Comparison of ENCODE assay signal across 8 mouse cellular contexts in the genomic region with DNA sequence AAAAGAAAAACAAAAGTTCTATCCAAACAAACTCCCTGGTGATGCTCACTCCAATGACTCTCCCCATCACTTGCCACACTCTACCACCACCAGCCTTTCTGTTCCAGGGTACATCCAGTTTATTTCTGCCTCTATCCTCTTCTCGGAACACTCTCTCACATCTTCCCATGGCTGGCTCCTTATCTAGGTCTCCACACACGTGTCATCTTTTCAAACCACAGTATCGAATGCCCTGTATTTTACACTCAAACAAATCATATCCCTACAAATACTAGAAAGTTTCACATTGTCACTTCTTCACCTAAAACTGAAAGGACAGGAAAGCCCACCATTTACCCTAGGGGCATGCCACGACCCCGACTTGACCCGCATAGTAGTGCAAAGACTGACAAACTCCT. TPM values are rescaled to one million over a fixed set of nuclear protein-coding genes. Genes with fewer than 3 reads are reported as not detected.
A peak's percentile ranks its signal among the peaks of the same experiment; 100 is the strongest.
DNase-seq lines count a peak whose midpoint lies in the region; ATAC-seq and TF ChIP-seq lines count a peak whose summit lies in the region.

No protein-coding gene starts in this region.

- H3K9me3 ChIP-seq in kidney, postnatal 0 days (replicated peaks; ENCODE audit: low read length): no peaks in the 10 kb centered on the region
- H3K9me3 ChIP-seq in hindbrain, embryonic 16.5 days (ENCODE audit: control insufficient read depth, low read length): no peaks in the 10 kb centered on the region
- H3K9me3 ChIP-seq in midbrain, embryonic 15.5 days: no peaks in the 10 kb centered on the region

- DNase-seq in kidney, postnatal 0 days (ENCODE audit: low spot score): no peak
- DNase-seq in kidney, adult 8-10 months: no peak
- DNase-seq in left cerebral cortex, adult 18-20 months (ENCODE audit: low spot score in 2 of 2): no peak
- no peak for DNase-seq in thymus, postnatal 25 days

- peak overlapping the region; percentile 84 for H3K9ac ChIP-seq in kidney, postnatal 0 days (ENCODE audit: low read depth, low read length)
- peak overlapping the region; percentile 94 for H3K9ac ChIP-seq in hindbrain, embryonic 16.5 days (ENCODE audit: low read depth, low read length)
- H3K9ac ChIP-seq in midbrain, embryonic 15.5 days: peak overlapping the region; percentile 88

- H3K4me2 ChIP-seq in kidney, postnatal 0 days (ENCODE audit: low read length): peak overlapping the region; percentile 85
- peak overlapping the region; percentile 56 for H3K4me2 ChIP-seq in hindbrain, embryonic 16.5 days (ENCODE audit: low read length)
- peak overlapping the region; percentile 79 for H3K4me2 ChIP-seq in midbrain, embryonic 15.5 days

- TF ChIP-seq POLR2A in cortical plate, adult 2 months (IDR thresholded peaks at IDR 0.05; ENCODE audit: extremely low read depth, insufficient read depth, low read length): no peak

- peak overlapping the region; percentile 88; the same call in 1 of the 2 replicates for H3K27ac ChIP-seq in kidney, postnatal 0 days
- peak overlapping the region; percentile 68 for H3K27ac ChIP-seq in cortical plate, adult 2 months (ENCODE audit: insufficient read depth, low read length)
- peak overlapping the region; percentile 83 for H3K27ac ChIP-seq in hindbrain, embryonic 16.5 days (ENCODE audit: low read depth, low read length)
- H3K27ac ChIP-seq in midbrain, embryonic 15.5 days: peak overlapping the region; percentile 88

- no peak for TF ChIP-seq CTCF in kidney, postnatal 0 days (IDR thresholded peaks at IDR 0.05; ENCODE audit: low read depth)
- no peak for TF ChIP-seq CTCF in cortical plate, adult 2 months (IDR thresholded peaks at IDR 0.05; ENCODE audit: extremely low read depth, insufficient read depth, low read length)

- no peak for ATAC-seq in kidney, postnatal 0 days (replicated peaks; ENCODE audit: low FRiP score, low read depth)
- ATAC-seq in hindbrain, embryonic 16.5 days: no peak
- no peak for ATAC-seq in midbrain, embryonic 15.5 days (replicated peaks)
- ATAC-seq in inflammation-experienced regulatory T-cells, adult 6 months: no peak

- H3K4me3 ChIP-seq in kidney, postnatal 0 days (replicated peaks; ENCODE audit: low read depth, low read length): peak overlapping the region; percentile 84
- H3K4me3 ChIP-seq in cortical plate, adult 2 months (ENCODE audit: insufficient read depth, low read length): peak overlapping the region; percentile 72
- H3K4me3 ChIP-seq in hindbrain, embryonic 16.5 days (ENCODE audit: low read length): peak overlapping the region; percentile 93
- H3K4me3 ChIP-seq in midbrain, embryonic 15.5 days: peak overlapping the region; percentile 97

- no peaks in the 10 kb centered on the region for H3K27me3 ChIP-seq in kidney, postnatal 0 days (ENCODE audit: insufficient read depth, low read length)
- no peaks in the 10 kb centered on the region for H3K27me3 ChIP-seq in hindbrain, embryonic 16.5 days (replicated peaks; ENCODE audit: control insufficient read depth, insufficient read depth, low read length)
- H3K27me3 ChIP-seq in midbrain, embryonic 15.5 days (replicated peaks): peaks cover 10% of the 10 kb centered on the region

- peaks cover 14% of the 10 kb centered on the region; the same call in 1 of the 2 replicates for H3K4me1 ChIP-seq in kidney, postnatal 0 days (replicated peaks; ENCODE audit: insufficient read depth, low read length)
- peaks cover 9% of the 10 kb centered on the region for H3K4me1 ChIP-seq in cortical plate, adult 2 months (ENCODE audit: control insufficient read depth, insufficient read depth, low read length)
- peaks cover 17% of the 10 kb centered on the region for H3K4me1 ChIP-seq in hindbrain, embryonic 16.5 days (ENCODE audit: control insufficient read depth, insufficient read depth, low read depth, low read length)
- peaks cover 35% of the 10 kb centered on the region for H3K4me1 ChIP-seq in midbrain, embryonic 15.5 days

- 13% methylated on average over 6 of the region's 6 CpGs for WGBS in kidney, postnatal 0 days
- 18% methylated on average over 6 of the region's 6 CpGs for WGBS in hindbrain, embryonic 16.5 days
- 25% methylated on average over 6 of the region's 6 CpGs for WGBS in midbrain, embryonic 15.5 days

- no peaks in the 10 kb centered on the region for H3K36me3 ChIP-seq in kidney, postnatal 0 days (ENCODE audit: insufficient read depth, low read length)
- H3K36me3 ChIP-seq in hindbrain, embryonic 16.5 days (ENCODE audit: control insufficient read depth, insufficient read depth, low read length): no peaks in the 10 kb centered on the region
- H3K36me3 ChIP-seq in midbrain, embryonic 15.5 days (replicated peaks): no peaks in the 10 kb centered on the region

RNA-seq across cellular contexts. Expression of a gene that starts 0.6 kb away (rescaled TPM):
- 40.8 and 42.5 TPM in 2 replicates for polyA plus RNA-seq in kidney, postnatal 0 days (2015; fragmentation: Nextera tagmentation; extraction: Ambion mirVana)
- 80.3 and 81.2 TPM in 2 replicates for polyA plus RNA-seq in cortical plate, adult 2 months (2012; rRNA removed)
- polyA plus RNA-seq in hindbrain, embryonic 16.5 days (2015; fragmentation: Nextera tagmentation; extraction: Ambion mirVana): 79.8 and 82.2 TPM in 2 replicates
- polyA plus RNA-seq in midbrain, embryonic 15.5 days (2015; fragmentation: Nextera tagmentation; extraction: Ambion mirVana): 83.7 and 89.3 TPM in 2 replicates
- total RNA-seq in left cerebral cortex, adult 18-20 months (2021): 10 to 100 TPM; 59.9 to 60.3 TPM
- 10 to 100 TPM; 35.7 to 40.3 (median 38.6) TPM for polyA plus RNA-seq in inflammation-experienced regulatory T-cells, adult 6 months (2017; shearing (Covaris generic))

RNA-seq across cellular contexts. Expression of a gene that starts 15.5 kb away (rescaled TPM):
- polyA plus RNA-seq in kidney, postnatal 0 days (2015; fragmentation: Nextera tagmentation; extraction: Ambion mirVana): 28.5 and 30.6 TPM in 2 replicates
- 9.1 and 10.2 TPM in 2 replicates for polyA plus RNA-seq in cortical plate, adult 2 months (2012; rRNA removed)
- 31.1 and 34.1 TPM in 2 replicates for polyA plus RNA-seq in hindbrain, embryonic 16.5 days (2015; fragmentation: Nextera tagmentation; extraction: Ambion mirVana)
- 20.5 and 21.1 TPM in 2 replicates for polyA plus RNA-seq in midbrain, embryonic 15.5 days (2015; fragmentation: Nextera tagmentation; extraction: Ambion mirVana)
- total RNA-seq in left cerebral cortex, adult 18-20 months (2021): 10 to 100 TPM; 15.2 to 19.0 TPM
- polyA plus RNA-seq in inflammation-experienced regulatory T-cells, adult 6 months (2017; shearing (Covaris generic)): 1 to 10 TPM; 1.3 to 2.4 (median 1.4) TPM

RNA-seq across cellular contexts. Expression of a gene that starts 15.6 kb away (rescaled TPM):
- polyA plus RNA-seq in kidney, postnatal 0 days (2015; fragmentation: Nextera tagmentation; extraction: Ambion mirVana): 134 and 136 TPM in 2 replicates
- polyA plus RNA-seq in cortical plate, adult 2 months (2012; rRNA removed): 73.0 and 78.5 TPM in 2 replicates
- polyA plus RNA-seq in hindbrain, embryonic 16.5 days (2015; fragmentation: Nextera tagmentation; extraction: Ambion mirVana): 98.4 and 103 TPM in 2 replicates
- 91.5 and 95.2 TPM in 2 replicates for polyA plus RNA-seq in midbrain, embryonic 15.5 days (2015; fragmentation: Nextera tagmentation; extraction: Ambion mirVana)
- 10 to 100 TPM; 44.8 to 48.4 TPM for total RNA-seq in left cerebral cortex, adult 18-20 months (2021)
- 100 to 1,000 TPM; 100 to 149 (median 102) TPM for polyA plus RNA-seq in inflammation-experienced regulatory T-cells, adult 6 months (2017; shearing (Covaris generic))

RNA-seq across cellular contexts. Expression of a gene that starts 15.6 kb away (rescaled TPM):
- 1.9 and 2.0 TPM in 2 replicates for polyA plus RNA-seq in kidney, postnatal 0 days (2015; fragmentation: Nextera tagmentation; extraction: Ambion mirVana)
- polyA plus RNA-seq in cortical plate, adult 2 months (2012; rRNA removed): 5.3 and 6.0 TPM in 2 replicates
- 1.4 and 1.8 TPM in 2 replicates for polyA plus RNA-seq in hindbrain, embryonic 16.5 days (2015; fragmentation: Nextera tagmentation; extraction: Ambion mirVana)
- 0.91 and 0.94 TPM in 2 replicates for polyA plus RNA-seq in midbrain, embryonic 15.5 days (2015; fragmentation: Nextera tagmentation; extraction: Ambion mirVana)
- 1 to 10 TPM; 2.1 to 2.2 TPM for total RNA-seq in left cerebral cortex, adult 18-20 months (2021)
- polyA plus RNA-seq in inflammation-experienced regulatory T-cells, adult 6 months (2017; shearing (Covaris generic)): 1 to 10 TPM in 2 of 3 experiments, under 1 TPM in 1; 0.86 to 1.5 (median 1.0) TPM

RNA-seq across cellular contexts. Expression of a gene that starts 28.5 kb away (rescaled TPM):
- 293 and 336 TPM in 2 replicates for polyA plus RNA-seq in kidney, postnatal 0 days (2015; fragmentation: Nextera tagmentation; extraction: Ambion mirVana)
- 98.4 and 100 TPM in 2 replicates for polyA plus RNA-seq in cortical plate, adult 2 months (2012; rRNA removed)
- 221 and 253 TPM in 2 replicates for polyA plus RNA-seq in hindbrain, embryonic 16.5 days (2015; fragmentation: Nextera tagmentation; extraction: Ambion mirVana)
- 353 and 380 TPM in 2 replicates for polyA plus RNA-seq in midbrain, embryonic 15.5 days (2015; fragmentation: Nextera tagmentation; extraction: Ambion mirVana)
- 100 to 1,000 TPM; 132 TPM for total RNA-seq in left cerebral cortex, adult 18-20 months (2021)
- 10 to 100 TPM; 32.6 to 39.5 (median 35.5) TPM for polyA plus RNA-seq in inflammation-experienced regulatory T-cells, adult 6 months (2017; shearing (Covaris generic))
